Mouse (Mus musculus): ENCODE measurements around the gene Lcp1.
"Not testable (repeated sequence)": the region's sequence is repeated elsewhere in the genome, so short reads cannot be mapped to it uniquely, and the experiment has no call there.

The Lcp1 gene

GRCm38 (mm10) chr14:75130501-75131318, at the start of gene Lcp1, which contains the start of gene Lrrc63:
TSS of gene Lcp1 (plus strand) at chr14:75131101.
TSS of gene Lrrc63 (minus strand) at chr14:75130881.
- peak; percentile 49 for DNase-seq

GRCm38 (mm10) chr14:75102956-75103355, 27.9 kb upstream of the Lcp1 start:
- DNase-seq, result no peak

GRCm38 (mm10) chr14:75121658-75122057, 9.2 kb upstream of the Lcp1 start:
- no peak for DNase-seq

GRCm38 (mm10) chr14:75131324-75131935, 529 bp downstream of the Lcp1 start:
- DNase-seq, result no peak

GRCm38 (mm10) chr14:75136119-75136966, 5.4 kb downstream of the Lcp1 start:
- no peak for DNase-seq

- no peak for DNase-seq
These were observed 7.6 kb downstream of the Lcp1 start for GRCm38 (mm10) chr14:75138503-75138902.

GRCm38 (mm10) chr14:75139225-75139624, 8.3 kb downstream of the Lcp1 start:
- DNase-seq, result no peak

- not testable (repeated sequence) for DNase-seq
These were observed 16.8 kb downstream of the Lcp1 start for GRCm38 (mm10) chr14:75147706-75148105.

- no peak for DNase-seq
These were observed 17.3 kb downstream of the Lcp1 start for GRCm38 (mm10) chr14:75148229-75148628.

GRCm38 (mm10) chr14:75150653-75151052, 19.8 kb downstream of the Lcp1 start:
- no peak for DNase-seq

- no peak for DNase-seq
These were observed 20.2 kb downstream of the Lcp1 start for GRCm38 (mm10) chr14:75151146-75151545.

- no peak for DNase-seq
These were observed 23.6 kb downstream of the Lcp1 start for GRCm38 (mm10) chr14:75154481-75154880.

- no peak for DNase-seq
These were observed 28.5 kb downstream of the Lcp1 start for GRCm38 (mm10) chr14:75159375-75159774.

GRCm38 (mm10) chr14:75163866-75164265, 33.0 kb downstream of the Lcp1 start:
- DNase-seq, result no peak

- DNase-seq, result no peak
These were observed 33.4 kb downstream of the Lcp1 start for GRCm38 (mm10) chr14:75164345-75164744.

GRCm38 (mm10) chr14:75165574-75166131, 34.8 kb downstream of the Lcp1 start:
- no peak for DNase-seq

- DNase-seq, result no peak
These were observed 37.6 kb downstream of the Lcp1 start for GRCm38 (mm10) chr14:75168501-75168900.

GRCm38 (mm10) chr14:75170546-75170945, 39.6 kb downstream of the Lcp1 start:
- DNase-seq, result no peak

- no peak for DNase-seq
These were observed 43.4 kb downstream of the Lcp1 start for GRCm38 (mm10) chr14:75174296-75174695.

- no peak for DNase-seq
These were observed 44.0 kb downstream of the Lcp1 start for GRCm38 (mm10) chr14:75174731-75175555.

- no peak for DNase-seq
These were observed 44.9 kb downstream of the Lcp1 start for GRCm38 (mm10) chr14:75175781-75176180.

GRCm38 (mm10) chr14:75176425-75177045, 45.6 kb downstream of the Lcp1 start:
- no peak for DNase-seq

Measured in cerebellum, adult 11 months (tissue).